ENCODE assay signal across 13 mouse cellular contexts in the genomic region with DNA sequence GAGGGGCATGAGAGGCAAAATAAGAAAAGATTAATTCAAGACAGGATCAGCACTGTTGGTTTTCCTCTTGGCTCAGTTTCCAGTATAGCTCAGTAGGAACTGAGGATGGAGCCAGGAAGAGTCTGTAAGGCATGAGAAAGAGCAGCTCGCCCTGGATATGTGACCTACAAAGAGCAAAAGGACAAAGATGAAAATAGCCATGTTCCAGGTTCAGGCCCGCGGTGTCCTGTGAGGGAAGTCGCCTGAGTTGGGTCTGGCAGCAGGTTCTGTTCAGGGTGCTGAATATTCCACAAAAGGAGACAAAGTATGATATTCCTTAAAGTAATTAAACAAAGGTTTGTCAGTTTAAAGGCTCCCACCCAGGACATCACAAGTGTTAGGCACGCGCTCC. TPM values are rescaled to one million over a fixed set of nuclear protein-coding genes. Genes with fewer than 3 reads are reported as not detected.
A peak's percentile ranks its signal among the peaks of the same experiment; 100 is the strongest.
DNase-seq lines count a peak whose midpoint lies in the region; ATAC-seq lines count a peak whose summit lies in the region.
"Had no signal": no experiment of that assay in that cellular context is flagged by ENCODE, and none has a peak within 500 bp of the region (broad histone marks: within the 10 kb centered on the region; RNA-seq: fewer than 3 reads in every experiment).

No protein-coding gene starts in this region.

- peaks cover 78% of the 10 kb centered on the region for H3K4me1 ChIP-seq in heart, embryonic 15.5 days (replicated peaks)
- peaks cover 79% of the 10 kb centered on the region for H3K4me1 ChIP-seq in forebrain, embryonic 13.5 days
- H3K4me1 ChIP-seq in hindbrain, embryonic 12.5 days = peaks cover 69% of the 10 kb centered on the region
- peaks cover 52% of the 10 kb centered on the region for H3K4me1 ChIP-seq in midbrain, embryonic 15.5 days

- no peak overlapping the region for H3K4me2 ChIP-seq in heart, embryonic 15.5 days
- peak overlapping the region; percentile 57; the same call in 1 of the 2 replicates for H3K4me2 ChIP-seq in forebrain, embryonic 13.5 days
- H3K4me2 ChIP-seq in hindbrain, embryonic 12.5 days (replicated peaks) = no peak overlapping the region
- no peak overlapping the region for H3K4me2 ChIP-seq in midbrain, embryonic 15.5 days
- H3K4me2 ChIP-seq: lung, embryonic 15.5 days had no signal

- no peaks in the 10 kb centered on the region for H3K9me3 ChIP-seq in heart, embryonic 15.5 days (replicated peaks)
- no peaks in the 10 kb centered on the region for H3K9me3 ChIP-seq in forebrain, embryonic 13.5 days (replicated peaks)
- no peaks in the 10 kb centered on the region for H3K9me3 ChIP-seq in hindbrain, embryonic 12.5 days (replicated peaks)
- no peaks in the 10 kb centered on the region for H3K9me3 ChIP-seq in midbrain, embryonic 15.5 days
- H3K9me3 ChIP-seq: lung, embryonic 15.5 days had no signal

- no peak overlapping the region for H3K4me3 ChIP-seq in heart, embryonic 15.5 days
- H3K4me3 ChIP-seq in forebrain, embryonic 13.5 days = no peak overlapping the region
- no peak overlapping the region for H3K4me3 ChIP-seq in hindbrain, embryonic 12.5 days
- no peak overlapping the region for H3K4me3 ChIP-seq in midbrain, embryonic 15.5 days
- H3K4me3 ChIP-seq: left cerebral cortex, adult 2 months; lung, embryonic 15.5 days had no signal

- WGBS in heart, embryonic 15.5 days = 46% methylated on average over 6 of the region's 6 CpGs
- WGBS in forebrain, embryonic 13.5 days = 54% methylated on average over 6 of the region's 6 CpGs
- 64% methylated on average over 6 of the region's 6 CpGs for WGBS in hindbrain, embryonic 12.5 days
- 67% methylated on average over 6 of the region's 6 CpGs for WGBS in midbrain, embryonic 15.5 days

- intact Hi-C loops in left cerebral cortex, postnatal 4 days (cut with DNase I) = no loop called here

- H3K9ac ChIP-seq in heart, embryonic 15.5 days = no peak overlapping the region
- no peak overlapping the region for H3K9ac ChIP-seq in forebrain, embryonic 13.5 days
- no peak overlapping the region for H3K9ac ChIP-seq in hindbrain, embryonic 12.5 days
- H3K9ac ChIP-seq in midbrain, embryonic 15.5 days = no peak overlapping the region
- H3K9ac ChIP-seq: lung, embryonic 15.5 days had no signal

- no peak for DNase-seq in heart, adult 11 months
- no peak for DNase-seq in ovary, postnatal 36 days (ENCODE audit: low spot score)
- DNase-seq in left cerebral cortex, postnatal 4 days = no peak
- no peak for DNase-seq in retina, postnatal 1 day
- DNase-seq: spleen, adult 18-20 months had no signal

- H3K27me3 ChIP-seq in heart, embryonic 15.5 days = no peaks in the 10 kb centered on the region
- H3K27me3 ChIP-seq in forebrain, embryonic 13.5 days = no peaks in the 10 kb centered on the region
- no peaks in the 10 kb centered on the region for H3K27me3 ChIP-seq in hindbrain, embryonic 12.5 days
- H3K27me3 ChIP-seq in midbrain, embryonic 15.5 days (replicated peaks) = no peaks in the 10 kb centered on the region
- H3K27me3 ChIP-seq: lung, embryonic 15.5 days had no signal

- H3K27ac ChIP-seq in heart, embryonic 15.5 days = peak overlapping the region; percentile 94
- H3K27ac ChIP-seq in forebrain, embryonic 13.5 days = peak overlapping the region; percentile 96
- H3K27ac ChIP-seq in hindbrain, embryonic 12.5 days = peak overlapping the region; percentile 93
- peak overlapping the region; percentile 81 for H3K27ac ChIP-seq in midbrain, embryonic 15.5 days
- H3K27ac ChIP-seq: left cerebral cortex, adult 2 months; lung, embryonic 15.5 days had no signal

- H3K36me3 ChIP-seq in heart, embryonic 15.5 days = peaks cover 4% of the 10 kb centered on the region
- H3K36me3 ChIP-seq in forebrain, embryonic 13.5 days (ENCODE audit: poor library complexity, severe bottlenecking) = no peaks in the 10 kb centered on the region
- H3K36me3 ChIP-seq in hindbrain, embryonic 12.5 days = no peaks in the 10 kb centered on the region
- no peaks in the 10 kb centered on the region for H3K36me3 ChIP-seq in midbrain, embryonic 15.5 days (replicated peaks)
- H3K36me3 ChIP-seq: lung, embryonic 15.5 days had no signal

- no peak for ATAC-seq in heart, embryonic 15.5 days (replicated peaks; ENCODE audit: insufficient number of reproducible peaks, insufficient read depth, low FRiP score, low read depth)
- ATAC-seq in forebrain, embryonic 13.5 days = no peak
- ATAC-seq in hindbrain, embryonic 12.5 days (ENCODE audit: low FRiP score) = no peak
- ATAC-seq in midbrain, embryonic 15.5 days (replicated peaks) = no peak
- ATAC-seq: activated CD4-positive, CD25-positive, alpha-beta regulatory T cell, adult 4 months; inflammation-experienced regulatory T-cells, adult 6 months had no signal

RNA-seq across cellular contexts. Expression of a gene that starts 14.5 kb away (rescaled TPM):
- 37.0 and 46.4 TPM in 2 replicates for polyA plus RNA-seq in heart, embryonic 15.5 days (2015; fragmentation: Nextera tagmentation; extraction: Ambion mirVana)
- polyA plus RNA-seq in forebrain, embryonic 13.5 days (2015; fragmentation: Nextera tagmentation; extraction: Ambion mirVana) = 49.7 and 49.9 TPM in 2 replicates
- 38.8 and 41.6 TPM in 2 replicates for polyA plus RNA-seq in hindbrain, embryonic 12.5 days (2016; fragmentation: Nextera tagmentation; extraction: Ambion mirVana)
- 60.7 and 61.2 TPM in 2 replicates for polyA plus RNA-seq in midbrain, embryonic 15.5 days (2015; fragmentation: Nextera tagmentation; extraction: Ambion mirVana)
- 100 to 1,000 TPM; 208 to 215 TPM for total RNA-seq in left cerebral cortex, postnatal 4 days (2021)

RNA-seq across cellular contexts. Expression of a gene that starts 34.8 kb away (rescaled TPM):
- 89.3 and 95.4 TPM in 2 replicates for polyA plus RNA-seq in heart, embryonic 15.5 days (2015; fragmentation: Nextera tagmentation; extraction: Ambion mirVana)
- polyA plus RNA-seq in forebrain, embryonic 13.5 days (2015; fragmentation: Nextera tagmentation; extraction: Ambion mirVana) = 164 and 177 TPM in 2 replicates
- 147 and 164 TPM in 2 replicates for polyA plus RNA-seq in hindbrain, embryonic 12.5 days (2016; fragmentation: Nextera tagmentation; extraction: Ambion mirVana)
- polyA plus RNA-seq in midbrain, embryonic 15.5 days (2015; fragmentation: Nextera tagmentation; extraction: Ambion mirVana) = 84.7 and 92.9 TPM in 2 replicates
- 1 to 10 TPM; 7.9 to 8.0 TPM for total RNA-seq in left cerebral cortex, postnatal 4 days (2021)
